Mouse (Mus musculus) C2C12 (cell line): ENCODE measurements at regions not wholly inside any gene's neighbourhood (a gene's known extent, or its start where the extent isn't known, plus 50 kb on each side); places are given as distances from the start of the nearest gene placed in this dataset.
A peak's percentile ranks its signal among the peaks of the same experiment; 100 is the strongest.

Experiments
- CEBPB ChIP-seq: IDR thresholded peaks from one replicate; pipeline ENCODE4 v1.6.1; 2011; ENCODE audit warnings: low read depth, mild to moderate bottlenecking, control low read depth, moderate library complexity
- CTCF ChIP-seq: IDR thresholded peaks from one replicate; pipeline ENCODE4 v1.5.1; 2011; ENCODE audit not compliant: control insufficient read depth, insufficient read depth, insufficient read length
- USF1 ChIP-seq: IDR thresholded peaks from one replicate; pipeline ENCODE4 v1.6.1; 2011; ENCODE audit warnings: low read depth, mild to moderate bottlenecking, control low read depth, moderate library complexity

GRCm38 (mm10) chr11:117568606-117568991 lies 84.4 kb downstream of the Gm11733 start:
- TF ChIP-seq CTCF (no peak), USF1 (no peak), CEBPB (peak; percentile 59)
